Mouse (Mus musculus) CH12.LX (cell line): ENCODE measurements around the gene Fcer2a. TPM values are rescaled to one million over a fixed set of nuclear protein-coding genes. Genes with fewer than 3 reads are reported as not detected.

Experiments
- DNase-seq: peaks from one replicate; pipeline ENCODE4 v3.0.0-alpha.2; 2013; ENCODE audit errors: extremely low read depth
- H3K27ac ChIP-seq: 2 replicates; pipeline ENCODE4 v1.5.1; 2012; ENCODE audit warnings: low read depth, mild to moderate bottlenecking, control low read depth, moderate library complexity; ENCODE audit not compliant: insufficient read depth
- H3K27me3 ChIP-seq: replicated peaks from 2 replicates; pipeline ENCODE3; 2012; ENCODE audit warnings: inconsistent platforms
- H3K36me3 ChIP-seq, 2 experiments: replicated peaks in 1 of 2; 2 replicates each; pipeline versions ENCODE3 to v1.6.1; 2012; ENCODE audit warnings: inconsistent platforms in 1 of 2, low read length in 1 of 2, mild to moderate bottlenecking in 1 of 2, mixed read lengths in 1 of 2, moderate library complexity in 1 of 2; ENCODE audit not compliant: control insufficient read depth in 1 of 2, insufficient read depth in 1 of 2
- H3K4me1 ChIP-seq, 2 experiments: 2 replicates each; pipeline ENCODE4 v1.6.1; 2012; ENCODE audit warnings: inconsistent platforms in 1 of 2, moderate library complexity in 1 of 2; ENCODE audit not compliant: insufficient read depth in 2 of 2, control insufficient read depth in 1 of 2
- H3K4me2 ChIP-seq: 2 replicates; pipeline ENCODE4 v1.6.1; 2012; ENCODE audit warnings: low read depth, mild to moderate bottlenecking, control low read depth; ENCODE audit not compliant: poor library complexity, insufficient read depth, severe bottlenecking
- H3K4me3 ChIP-seq, 3 experiments: fragments of 150-350 bp in 1 of 3; sonication (generic) in 1 of 3; replicated peaks in 1 of 3; 2 replicates each; pipeline versions ENCODE3 to v1.5.1; 2011 to 2012; ENCODE audit warnings: low read depth in 2 of 3, low read length in 2 of 3, mild to moderate bottlenecking in 2 of 3, moderate library complexity in 2 of 3, control low read depth in 1 of 3, improper control_type of control experiment in 1 of 3, inconsistent platforms in 1 of 3, mixed read lengths in 1 of 3; ENCODE audit not compliant: poor library complexity in 1 of 3
- H3K79me2 ChIP-seq: replicated peaks from 2 replicates; pipeline ENCODE4 v1.6.1; 2012; ENCODE audit warnings: mild to moderate bottlenecking, moderate library complexity; ENCODE audit not compliant: control insufficient read depth, poor library complexity, insufficient read depth, severe bottlenecking; ENCODE audit errors: extremely low read depth
- H3K9ac ChIP-seq: 2 replicates; pipeline ENCODE4 v1.6.1; 2012; ENCODE audit warnings: low read depth, mild to moderate bottlenecking, control low read depth, moderate library complexity; ENCODE audit not compliant: insufficient read depth
- H3K9me3 ChIP-seq: replicated peaks from 2 replicates; pipeline ENCODE3; 2012; ENCODE audit warnings: low read length, inconsistent platforms, mixed read lengths
- BHLHE40 ChIP-seq: IDR thresholded peaks from 2 replicates; pipeline ENCODE4 v1.6.1; 2011; ENCODE audit warnings: mild to moderate bottlenecking, low read depth, low read length, improper control_type of control experiment
- CHD2 ChIP-seq: IDR thresholded peaks from 2 replicates; pipeline ENCODE4 v1.6.1; 2011; ENCODE audit warnings: low read length, improper control_type of control experiment
- ETS1 ChIP-seq: conservative IDR thresholded peaks from 2 replicates; pipeline ENCODE4 v1.6.1; 2012; ENCODE audit warnings: low read depth, mild to moderate bottlenecking, inconsistent platforms, low read length, improper control_type of control experiment, moderate library complexity
- HCFC1 ChIP-seq: IDR thresholded peaks from 2 replicates; pipeline ENCODE4 v1.6.1; 2012; ENCODE audit warnings: low read depth, mild to moderate bottlenecking, inconsistent platforms, low read length, improper control_type of control experiment
- IRF4 ChIP-seq: IDR thresholded peaks from 2 replicates; pipeline ENCODE4 v1.6.1; 2014; ENCODE audit warnings: low read depth, mild to moderate bottlenecking, inconsistent platforms, low read length, improper control_type of control experiment
- KAT2A ChIP-seq: IDR thresholded peaks from 2 replicates; pipeline ENCODE4 v1.6.1; 2012; ENCODE audit warnings: low read length, improper control_type of control experiment, inconsistent platforms; ENCODE audit not compliant: insufficient replicate concordance
- MAFK ChIP-seq: IDR thresholded peaks from 2 replicates; pipeline ENCODE4 v1.6.1; 2011; ENCODE audit warnings: low read length, improper control_type of control experiment; ENCODE audit not compliant: insufficient replicate concordance
- MAZ ChIP-seq: IDR thresholded peaks from 2 replicates; pipeline ENCODE4 v1.6.1; 2012; ENCODE audit warnings: low read depth, mild to moderate bottlenecking, inconsistent platforms, low read length, improper control_type of control experiment, moderate library complexity
- MEF2A ChIP-seq: IDR thresholded peaks from 2 replicates; pipeline ENCODE4 v1.6.1; 2014; ENCODE audit warnings: low read depth, mild to moderate bottlenecking, inconsistent platforms, low read length, improper control_type of control experiment, borderline replicate concordance
- NRF1 ChIP-seq: IDR thresholded peaks from 2 replicates; pipeline ENCODE4 v1.6.1; 2014; ENCODE audit warnings: low read depth, mild to moderate bottlenecking, inconsistent platforms, low read length, improper control_type of control experiment, moderate library complexity
- PAX5 ChIP-seq: IDR thresholded peaks from 2 replicates; pipeline ENCODE4 v1.6.1; 2012; ENCODE audit warnings: low read length, inconsistent platforms, mixed read lengths
- SIN3A ChIP-seq: IDR thresholded peaks from 2 replicates; pipeline ENCODE4 v1.6.1; 2012; ENCODE audit warnings: low read length, improper control_type of control experiment, inconsistent platforms
- TBP ChIP-seq: conservative IDR thresholded peaks from 2 replicates; pipeline ENCODE4 v1.6.1; 2011; ENCODE audit warnings: low read depth, low read length, improper control_type of control experiment
- TCF12 ChIP-seq: IDR thresholded peaks from 2 replicates; pipeline ENCODE4 v1.6.1; 2014; ENCODE audit warnings: low read depth, mild to moderate bottlenecking, inconsistent platforms, low read length, improper control_type of control experiment
- UBTF ChIP-seq: IDR thresholded peaks from 2 replicates; pipeline ENCODE4 v1.6.1; 2012; ENCODE audit warnings: low read depth, mild to moderate bottlenecking, inconsistent platforms, low read length, improper control_type of control experiment, moderate library complexity
- USF1 ChIP-seq: IDR thresholded peaks from 2 replicates; pipeline ENCODE4 v1.6.1; 2014; ENCODE audit warnings: low read depth, mild to moderate bottlenecking, inconsistent platforms, low read length, improper control_type of control experiment
- USF2 ChIP-seq: conservative IDR thresholded peaks from 2 replicates; pipeline ENCODE4 v1.6.1; 2011; ENCODE audit warnings: low read depth, low read length, improper control_type of control experiment
- ZC3H11A ChIP-seq: IDR thresholded peaks from 2 replicates; pipeline ENCODE4 v1.6.1; 2012; ENCODE audit warnings: low read depth, mild to moderate bottlenecking, inconsistent platforms, low read length, improper control_type of control experiment
- ZKSCAN1 ChIP-seq: IDR thresholded peaks from 2 replicates; pipeline ENCODE4 v1.6.1; 2012; ENCODE audit warnings: low read depth, inconsistent platforms, low read length, improper control_type of control experiment, borderline replicate concordance
- ZMIZ1 ChIP-seq: IDR thresholded peaks from 2 replicates; pipeline ENCODE4 v1.6.1; 2012; ENCODE audit warnings: low read depth, mild to moderate bottlenecking, inconsistent platforms, low read length, improper control_type of control experiment
- dilution Hi-C: fragments of 300-500 bp; cut with MboI; formaldehyde crosslinking; loops from 2 replicates; pipeline ENCODE4 v1.14.3; 2020; ENCODE audit warnings: low sequenced_read_pairs; ENCODE audit not compliant: extremely low pct_unique_long_range_greater_than_20kb, extremely low pct_ligation_motif_present
- in situ Hi-C: fragments of 300-500 bp; cut with MboI; formaldehyde crosslinking; loops from 3 replicates; pipeline ENCODE4 v1.14.3; 2019; ENCODE audit warnings: low sequenced_read_pairs, low pct_ligation_motif_present, low pct_unique_long_range_greater_than_20kb, mixed read lengths
- polyA plus RNA-seq: library from polyadenylated mRNA; unstranded; fragments of >175 nt; gene quantifications from 2 replicates; pipeline ENCODE4 v1.2.1, GENCODE M21; 2012; ENCODE audit warnings: low read depth; ENCODE audit not compliant: insufficient read length
- total RNA-seq, 2 experiments: library from RNA; depleted of rRNA; stranded (reverse); fragments of 300-350 nt in 1 of 2; fragments of >200 nt in 1 of 2; gene quantifications; 2 replicates each; pipeline ENCODE4 v1.2.3; 2012 to 2014

Fcer2a gene
- total and polyA plus RNA-seq, 3 experiments: 1.5 to 15.6 (median 3.7) TPM

GRCm38 (mm10) chr8:3647561-3647960, 46.4 kb downstream of the Fcer2a start:
- no peak overlapping the region for H3K4me2 ChIP-seq
- H3K4me3 ChIP-seq: no peak overlapping the region
- no peaks in the 10 kb centered on the region for H3K27me3 ChIP-seq
- peaks cover 3 to 7% of the 10 kb centered on the region in 2 experiments for H3K36me3 ChIP-seq
- H3K79me2 ChIP-seq: no peaks in the 10 kb centered on the region
- in situ Hi-C loops: no loop called here
- TF ChIP-seq USF1: no peak
- TF ChIP-seq, all 38 proteins: peak for 0
- Histone ChIP-seq H3K27ac (no peak overlapping the region), H3K4me1 (peaks cover 0 to 13% of the 10 kb centered on the region in 2 experiments; a peak in 2 of 4 replicates), H3K9ac (no peak overlapping the region), H3K9me3 (no peaks in the 10 kb centered on the region)
- dilution Hi-C loops: no loop called here
- no peak for DNase-seq

- no peak for DNase-seq
- no peak overlapping the region for H3K9ac ChIP-seq
- no peak overlapping the region for H3K4me3 ChIP-seq
- H3K27ac ChIP-seq: no peak overlapping the region
- peaks cover 0 to 13% of the 10 kb centered on the region in 2 experiments; a peak in 2 of 4 replicates for H3K4me1 ChIP-seq
- no peaks in the 10 kb centered on the region for H3K9me3 ChIP-seq
- dilution Hi-C loops: no loop called here
- H3K27me3 ChIP-seq: no peaks in the 10 kb centered on the region
- H3K36me3 ChIP-seq: peaks cover 6 to 13% of the 10 kb centered on the region in 2 experiments
- in situ Hi-C loops: no loop called here
- no peak overlapping the region for H3K4me2 ChIP-seq
- H3K79me2 ChIP-seq: no peaks in the 10 kb centered on the region
- TF ChIP-seq ZC3H11A (no peak), IRF4 (no peak), MAZ (no peak), UBTF (no peak), USF2 (no peak), PAX5 (no peak), HCFC1 (no peak), MEF2A (no peak), MAFK (no peak), TCF12 (no peak), ETS1 (no peak), NRF1 (no peak), CHD2 (no peak), KAT2A (no peak), SIN3A (no peak), TBP (no peak), ZMIZ1 (no peak), ZKSCAN1 (no peak), BHLHE40 (no peak)
Measured at GRCm38 (mm10) chr8:3646824-3647531, 47.0 kb downstream of the Fcer2a start.
